Mouse (Mus musculus) E14TG2a.4 (cell line): ENCODE measurements around the gene Anapc15.

ENCODE experiments used
- H3K27me3 ChIP-seq: 2 replicates; pipeline ENCODE4 v1.6.1; 2014; ENCODE audit warnings: low read length, control low read depth; ENCODE audit not compliant: insufficient read depth
- H3K36me3 ChIP-seq: 2 replicates; pipeline ENCODE4 v1.6.1; 2014; ENCODE audit warnings: low read length, control low read depth; ENCODE audit not compliant: insufficient read depth
- H3K4me1 ChIP-seq: replicated peaks from 2 replicates; pipeline ENCODE4 v1.6.1; 2014; ENCODE audit warnings: low read depth, low read length, control low read depth
- H3K4me3 ChIP-seq: replicated peaks from 2 replicates; pipeline ENCODE4 v1.5.1; 2014; ENCODE audit warnings: mild to moderate bottlenecking, low read length
- H3K9me3 ChIP-seq: 2 replicates; pipeline ENCODE4 v1.6.1; 2014; ENCODE audit warnings: low read length, control low read depth
- CTCF ChIP-seq: conservative IDR thresholded peaks from 2 replicates; pipeline ENCODE4 v1.5.1; 2014; ENCODE audit warnings: low read length
- NANOG ChIP-seq: IDR thresholded peaks from 2 replicates; pipeline ENCODE4 v1.6.1; 2014; ENCODE audit warnings: borderline replicate concordance, low read length, mixed read lengths
- POU5F1 ChIP-seq: IDR thresholded peaks from 2 replicates; pipeline ENCODE4 v1.6.1; 2014; ENCODE audit warnings: low read length, borderline replicate concordance

Anapc15 gene

DNA sequence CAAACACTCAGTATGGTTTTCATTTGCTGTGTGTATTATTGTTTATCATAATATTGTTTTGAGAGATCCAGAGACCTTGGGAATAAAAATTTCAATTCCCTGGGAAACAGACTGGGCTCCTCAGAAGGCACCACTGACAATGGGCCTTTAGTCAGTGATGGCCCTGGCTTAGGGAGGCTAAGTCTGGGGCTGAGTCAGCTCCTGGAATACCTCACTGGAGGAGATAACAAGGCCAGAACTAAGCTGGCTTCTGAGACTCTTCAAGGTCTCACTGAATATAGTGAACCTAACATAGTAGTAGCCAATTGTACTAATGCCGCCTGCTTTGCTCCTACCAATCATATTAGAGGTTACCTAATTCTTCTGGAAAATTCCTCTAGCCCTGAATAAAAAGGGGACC, 12.5 kb downstream of the Anapc15 start:
- Histone ChIP-seq H3K27me3 (peaks cover 4% of the 10 kb centered on the region; the same call in 1 of the 2 replicates), H3K4me1 (peaks cover 6% of the 10 kb centered on the region), H3K4me3 (no peak overlapping the region), H3K9me3 (no peaks in the 10 kb centered on the region), H3K36me3 (no peaks in the 10 kb centered on the region)
- TF ChIP-seq NANOG = no peak
- no peak for TF ChIP-seq POU5F1
- no peak for TF ChIP-seq CTCF

DNA sequence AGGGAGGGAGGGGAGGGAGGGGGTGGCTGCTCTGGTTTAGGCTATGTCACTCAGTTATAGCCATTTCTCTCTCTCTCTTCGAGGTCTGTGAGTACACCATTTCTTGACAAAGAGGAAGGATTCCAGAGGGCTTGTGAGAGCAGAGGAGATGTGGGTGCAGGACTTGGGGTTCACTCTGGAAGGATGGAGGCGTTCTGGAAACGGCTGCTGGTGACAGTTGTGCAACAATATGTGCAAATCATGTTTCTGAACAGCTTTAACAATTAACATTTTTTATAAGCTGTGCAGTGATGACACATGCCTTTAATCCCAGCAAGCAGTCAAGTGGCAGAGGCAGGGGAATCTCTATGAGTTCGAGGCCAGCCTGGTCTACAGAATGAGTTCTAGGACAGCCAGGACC, 17.3 kb downstream of the Anapc15 start:
- Histone ChIP-seq H3K4me1 (peaks cover 9% of the 10 kb centered on the region), H3K36me3 (no peaks in the 10 kb centered on the region), H3K4me3 (no peak overlapping the region), H3K27me3 (peaks cover 4% of the 10 kb centered on the region; the same call in 1 of the 2 replicates), H3K9me3 (no peaks in the 10 kb centered on the region)
- TF ChIP-seq CTCF (no peak), POU5F1 (no peak), NANOG (no peak)

DNA sequence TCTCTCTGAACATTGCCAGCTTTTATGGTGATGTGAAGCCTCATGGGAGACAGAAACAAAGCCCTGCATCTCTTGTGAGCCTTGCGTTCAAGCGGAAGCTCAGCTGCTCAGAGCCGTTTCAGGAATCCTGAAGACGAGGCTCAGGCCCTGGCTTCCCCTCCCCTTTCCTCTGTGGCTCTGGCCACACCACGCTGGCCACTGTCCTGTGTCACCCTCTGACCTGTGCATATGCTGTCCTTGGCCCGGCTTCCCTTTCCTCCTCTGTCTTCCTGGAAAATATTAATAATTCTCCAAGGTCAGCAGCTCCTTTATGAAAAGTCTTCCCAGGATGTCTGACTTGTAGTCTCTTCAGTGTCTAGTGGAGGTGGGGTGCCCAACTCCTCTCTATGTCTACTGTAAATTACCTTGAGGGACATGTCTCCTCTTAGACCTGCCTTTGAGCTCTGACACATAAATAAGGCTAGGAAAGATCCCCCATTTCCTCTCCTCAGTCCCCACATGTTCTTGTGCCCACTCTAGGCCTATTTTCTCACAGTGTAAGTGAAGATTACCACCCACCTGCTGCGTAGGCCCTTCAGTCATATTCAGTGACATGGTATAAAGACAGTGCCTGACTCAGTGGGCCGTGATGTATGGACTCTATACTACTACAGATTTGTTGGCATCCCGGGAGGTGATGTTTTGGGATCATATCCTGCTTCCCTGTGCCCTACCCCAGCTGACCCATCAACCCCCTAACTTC, 19.1 kb downstream of the Anapc15 start:
- Histone ChIP-seq H3K27me3 (peaks cover 4% of the 10 kb centered on the region; the same call in 1 of the 2 replicates), H3K9me3 (no peaks in the 10 kb centered on the region), H3K4me3 (no peak overlapping the region), H3K4me1 (peaks cover 17% of the 10 kb centered on the region), H3K36me3 (no peaks in the 10 kb centered on the region)
- TF ChIP-seq NANOG (no peak), CTCF (no peak), POU5F1 (no peak)

DNA sequence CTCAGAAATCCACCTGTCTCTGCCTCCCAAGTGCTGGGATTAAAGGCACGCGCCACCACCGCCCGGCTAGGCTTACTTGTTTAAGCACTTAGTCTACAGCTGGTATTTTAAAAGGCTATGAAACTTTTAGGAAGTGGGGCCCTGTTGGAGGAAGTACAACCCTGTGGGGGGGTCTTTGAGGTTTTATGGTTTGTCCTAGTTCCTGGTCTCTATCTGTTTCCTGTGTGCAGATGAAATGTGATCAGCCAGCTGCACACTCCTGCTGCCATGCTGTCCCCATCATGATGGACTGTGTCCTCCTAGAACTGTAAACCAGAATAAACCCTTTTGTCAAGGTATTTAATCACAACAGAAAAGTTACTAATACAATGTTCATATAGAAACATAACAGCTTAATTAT, 20.6 kb downstream of the Anapc15 start:
- H3K36me3 ChIP-seq = no peaks in the 10 kb centered on the region
- H3K4me3 ChIP-seq = no peak overlapping the region
- H3K27me3 ChIP-seq = peaks cover 4% of the 10 kb centered on the region; the same call in 1 of the 2 replicates
- peaks cover 17% of the 10 kb centered on the region for H3K4me1 ChIP-seq
- H3K9me3 ChIP-seq = no peaks in the 10 kb centered on the region
- no peak for TF ChIP-seq NANOG

DNA sequence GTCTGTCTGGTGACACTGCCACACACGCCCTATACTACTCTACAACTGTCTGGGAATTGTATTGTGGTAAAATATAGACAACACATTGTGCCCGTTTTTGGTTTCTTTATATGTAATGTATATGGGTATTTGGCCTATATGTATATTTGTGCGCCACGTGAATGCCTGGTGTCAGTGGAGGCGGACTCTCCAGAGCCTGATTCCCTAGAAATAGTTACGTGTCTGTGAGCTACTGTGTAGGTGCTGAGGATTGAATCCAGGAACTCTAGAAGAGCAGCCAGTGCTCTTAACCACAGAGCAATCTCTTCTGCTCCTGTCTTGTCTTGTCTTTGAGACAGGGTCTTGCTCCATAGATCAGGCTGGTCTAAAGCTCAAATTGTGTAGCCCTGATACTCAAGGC, 22.8 kb downstream of the Anapc15 start:
- no peaks in the 10 kb centered on the region for H3K36me3 ChIP-seq
- no peak for TF ChIP-seq NANOG
- TF ChIP-seq CTCF = no peak
- no peak for TF ChIP-seq POU5F1
- peaks cover 17% of the 10 kb centered on the region for H3K4me1 ChIP-seq
- no peak overlapping the region for H3K4me3 ChIP-seq
- H3K27me3 ChIP-seq = 0 out of 2 replicates have a peak, but pooled peaks cover 3% of the 10 kb centered on the region
- no peaks in the 10 kb centered on the region for H3K9me3 ChIP-seq

DNA sequence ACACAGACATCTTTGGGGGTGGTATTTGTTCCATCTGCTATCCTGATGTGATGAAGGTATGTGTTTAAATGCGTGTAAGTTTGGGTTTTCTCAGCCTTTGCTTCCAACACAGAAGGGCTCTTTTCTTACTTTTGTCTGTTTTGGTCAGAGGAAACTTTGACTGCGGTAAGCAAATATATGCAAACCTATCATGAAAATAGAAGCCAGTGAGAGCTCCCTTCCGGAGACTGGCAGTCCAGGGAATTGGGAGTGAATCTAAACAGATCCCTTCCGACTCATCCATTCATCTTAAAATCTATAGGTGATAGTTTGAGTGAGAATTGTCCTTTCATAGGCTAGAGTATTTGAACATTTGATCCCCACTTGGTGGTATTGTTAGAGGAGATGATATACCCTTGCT, 24.9 kb downstream of the Anapc15 start:
- no peak for TF ChIP-seq NANOG
- TF ChIP-seq CTCF = no peak
- TF ChIP-seq POU5F1 = no peak
- 0 out of 2 replicates have a peak, but pooled peaks cover 3% of the 10 kb centered on the region for H3K27me3 ChIP-seq
- no peaks in the 10 kb centered on the region for H3K9me3 ChIP-seq
- peaks cover 17% of the 10 kb centered on the region for H3K4me1 ChIP-seq
- no peaks in the 10 kb centered on the region for H3K36me3 ChIP-seq
- no peak overlapping the region for H3K4me3 ChIP-seq

DNA sequence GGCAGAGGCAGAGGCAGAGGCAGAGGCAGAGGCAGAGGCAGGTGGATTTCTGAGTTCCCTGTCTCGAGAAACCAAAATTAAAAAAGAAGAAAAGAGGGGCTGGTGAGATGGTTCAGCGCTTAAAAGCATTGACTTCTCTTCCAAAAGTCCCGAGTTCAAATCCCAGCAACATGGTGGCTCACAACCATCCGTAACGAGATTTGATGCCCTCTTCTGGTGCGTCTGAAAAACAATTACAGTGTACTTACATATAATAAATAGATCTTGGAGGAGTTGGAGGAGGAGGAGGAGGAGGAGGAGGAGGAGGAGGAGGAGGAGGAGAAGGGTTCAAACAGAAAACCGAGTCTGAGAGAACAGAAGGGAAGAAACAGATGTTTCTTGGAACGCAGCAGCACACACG, 32.2 kb downstream of the Anapc15 start:
- Histone ChIP-seq H3K4me1 (peaks cover 55% of the 10 kb centered on the region), H3K9me3 (no peaks in the 10 kb centered on the region), H3K27me3 (no peaks in the 10 kb centered on the region), H3K4me3 (peak overlapping the region; percentile 85), H3K36me3 (peaks cover 32% of the 10 kb centered on the region)
- no peak for TF ChIP-seq CTCF
- TF ChIP-seq NANOG = no peak
- TF ChIP-seq POU5F1 = no peak

DNA sequence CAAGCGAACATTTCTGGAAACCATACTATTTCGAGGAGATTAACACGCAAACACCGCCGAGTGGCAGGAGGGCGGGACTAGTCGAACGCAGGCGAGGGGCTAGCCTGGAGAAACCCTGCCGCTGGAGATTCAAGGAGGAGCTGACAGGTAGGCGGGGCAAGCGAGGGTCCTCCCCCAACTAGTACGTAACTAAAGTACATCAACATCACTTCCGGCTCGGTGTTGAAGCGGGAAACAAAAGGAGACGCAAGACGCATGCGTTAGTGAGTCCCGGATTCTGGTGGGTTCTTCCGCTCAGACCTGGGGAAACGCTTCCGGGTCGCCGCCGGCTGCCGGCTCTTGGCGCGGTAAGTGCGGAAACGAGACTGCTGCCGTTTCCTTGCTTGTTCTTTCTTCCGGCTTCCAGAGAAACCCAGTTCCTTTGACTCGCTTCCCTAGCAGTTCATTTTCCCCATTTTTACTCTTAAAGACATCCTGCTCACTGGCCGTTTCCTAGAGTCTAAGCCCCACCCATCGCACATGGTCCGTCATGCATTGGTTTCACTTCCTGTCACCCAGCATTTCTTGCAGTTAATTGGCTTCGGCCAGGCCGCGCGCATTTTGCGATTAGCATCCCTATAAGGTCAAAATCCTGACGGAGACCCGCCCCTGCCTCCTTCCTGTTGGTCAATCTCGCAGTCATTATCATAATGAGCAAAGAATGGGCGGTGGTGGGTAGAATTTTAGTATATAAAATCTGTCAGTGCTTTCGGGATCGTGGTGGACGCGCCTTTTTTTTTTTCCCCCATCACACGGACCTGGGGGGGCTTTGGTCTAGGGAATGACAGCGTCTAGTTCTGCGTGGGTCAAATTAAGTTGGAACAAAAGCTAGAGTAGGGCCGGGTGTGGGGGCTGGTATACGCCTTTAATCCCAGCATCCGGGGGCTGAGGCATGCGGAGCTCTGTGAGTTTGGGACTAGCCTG, 32.9 kb downstream of the Anapc15 start:
- Histone ChIP-seq H3K36me3 (peaks cover 39% of the 10 kb centered on the region), H3K27me3 (no peaks in the 10 kb centered on the region), H3K4me1 (peaks cover 62% of the 10 kb centered on the region), H3K4me3 (peak overlapping the region; percentile 85), H3K9me3 (no peaks in the 10 kb centered on the region)
- TF ChIP-seq NANOG = no peak
- no peak for TF ChIP-seq POU5F1
- TF ChIP-seq CTCF = no peak
